Mouse (Mus musculus): ENCODE data around the gene Notum.
"Not testable (repeated sequence)": the region's sequence is repeated elsewhere in the genome, so short reads cannot be mapped to it uniquely, and the experiment has no call there.

Notum gene

GRCm38 (mm10) chr11:120675875-120676274 lies 14.9 kb upstream of the Notum start:
- not testable (repeated sequence) for DNase-seq (ENCODE audit: extremely low read depth, insufficient read length, low spot score)

- DNase-seq (ENCODE audit: extremely low read depth, insufficient read length, low spot score), result no peak
Observed at GRCm38 (mm10) chr11:120673594-120674122, 12.7 kb upstream of the Notum start.

- peak; percentile 99 for DNase-seq (ENCODE audit: extremely low read depth, insufficient read length, low spot score)
Observed at GRCm38 (mm10) chr11:120672687-120673593, 12.0 kb upstream of the Notum start, which contains the start of gene Aspscr1. Gene Aspscr1, plus strand, starts transcription at chr11:120672973.

GRCm38 (mm10) chr11:120666617-120667016 lies 5.6 kb upstream of the Notum start:
- DNase-seq (ENCODE audit: extremely low read depth, insufficient read length, low spot score), result no peak

GRCm38 (mm10) chr11:120665406-120665805 lies 4.4 kb upstream of the Notum start:
- no peak for DNase-seq (ENCODE audit: extremely low read depth, insufficient read length, low spot score)

- no peak for DNase-seq (ENCODE audit: extremely low read depth, insufficient read length, low spot score)
Observed at GRCm38 (mm10) chr11:120663714-120664113, 2.7 kb upstream of the Notum start.

- no peak for DNase-seq (ENCODE audit: extremely low read depth, insufficient read length, low spot score)
Observed at GRCm38 (mm10) chr11:120662759-120663158, 1.8 kb upstream of the Notum start.

GRCm38 (mm10) chr11:120660301-120661075 lies 487 bp downstream of the Notum start:
- peak; percentile 60 for DNase-seq (ENCODE audit: extremely low read depth, insufficient read length, low spot score)

- DNase-seq (ENCODE audit: extremely low read depth, insufficient read length, low spot score), result peak; percentile 55
Observed at GRCm38 (mm10) chr11:120659509-120660300, 1.3 kb downstream of the Notum start.

- peak; percentile 83 for DNase-seq (ENCODE audit: extremely low read depth, insufficient read length, low spot score)
Observed at GRCm38 (mm10) chr11:120658876-120659410, 2.0 kb downstream of the Notum start.

- DNase-seq (ENCODE audit: extremely low read depth, insufficient read length, low spot score), result no peak
Observed at GRCm38 (mm10) chr11:120657301-120657700, 3.7 kb downstream of the Notum start.

GRCm38 (mm10) chr11:120654741-120655140 lies 6.2 kb downstream of the Notum start:
- DNase-seq (ENCODE audit: extremely low read depth, insufficient read length, low spot score), result no peak

GRCm38 (mm10) chr11:120651872-120652271 lies 9.1 kb downstream of the Notum start:
- DNase-seq (ENCODE audit: extremely low read depth, insufficient read length, low spot score), result no peak

- no peak for DNase-seq (ENCODE audit: extremely low read depth, insufficient read length, low spot score)
Observed at GRCm38 (mm10) chr11:120648001-120648476, 12.9 kb downstream of the Notum start, which contains the start of gene Myadml2. Gene Myadml2, minus strand, starts transcription at chr11:120648158.

GRCm38 (mm10) chr11:120647047-120647830 lies 13.7 kb downstream of the Notum start:
- no peak for DNase-seq (ENCODE audit: extremely low read depth, insufficient read length, low spot score)

- DNase-seq (ENCODE audit: extremely low read depth, insufficient read length, low spot score), result peak; percentile 97
Observed at GRCm38 (mm10) chr11:120643601-120643987, 17.4 kb downstream of the Notum start, which contains the start of gene Pycr1. Gene Pycr1, minus strand, starts transcription at chr11:120643769.

GRCm38 (mm10) chr11:120642939-120643600 lies 17.9 kb downstream of the Notum start:
- DNase-seq (ENCODE audit: extremely low read depth, insufficient read length, low spot score), result no peak

GRCm38 (mm10) chr11:120641869-120642268 lies 19.1 kb downstream of the Notum start:
- no peak for DNase-seq (ENCODE audit: extremely low read depth, insufficient read length, low spot score)

- DNase-seq (ENCODE audit: extremely low read depth, insufficient read length, low spot score), result no peak
Observed at GRCm38 (mm10) chr11:120641255-120641654, 19.7 kb downstream of the Notum start.
